Mouse (Mus musculus) adrenal gland, adult 8-10 months (tissue): ENCODE results near the gene Lcn2. TPM values are rescaled to one million over a fixed set of nuclear protein-coding genes. Genes with fewer than 3 reads are reported as not detected.

Experiments
- DNase-seq: peaks from one replicate; pipeline ENCODE4 v3.0.0; 2022
- total RNA-seq, 4 experiments: library from RNA; stranded (reverse); gene quantifications; 2 replicates each; pipeline ENCODE4 v1.2.4; 2022

Lcn2 gene
- 1 to 10 TPM in 2 of 4 experiments, under 1 TPM in 2; 0.32 to 3.7 (median 1.3) TPM for total RNA-seq

GRCm38 (mm10) chr2:32387706-32388490 is at the start of gene Lcn2:
Gene Lcn2 (minus strand): TSS chr2:32388252.
- no peak for DNase-seq

GRCm38 (mm10) chr2:32437612-32438166 is 49.6 kb upstream of the Lcn2 start:
- DNase-seq = no peak

- DNase-seq = no peak
Observed at GRCm38 (mm10) chr2:32436686-32437372, 48.8 kb upstream of the Lcn2 start.

- DNase-seq = peak; percentile 62
Observed at GRCm38 (mm10) chr2:32430701-32431676, 42.9 kb upstream of the Lcn2 start.

- DNase-seq = no peak
Observed at GRCm38 (mm10) chr2:32429215-32429891, 41.3 kb upstream of the Lcn2 start.

GRCm38 (mm10) chr2:32428262-32428722 is 40.2 kb upstream of the Lcn2 start:
- DNase-seq = no peak

GRCm38 (mm10) chr2:32427720-32428119 is 39.7 kb upstream of the Lcn2 start:
- no peak for DNase-seq

- no peak for DNase-seq
Observed at GRCm38 (mm10) chr2:32426141-32426540, 38.1 kb upstream of the Lcn2 start.

- DNase-seq = no peak
Observed at GRCm38 (mm10) chr2:32425568-32425967, 37.5 kb upstream of the Lcn2 start.

GRCm38 (mm10) chr2:32424796-32425195 is 36.7 kb upstream of the Lcn2 start:
- no peak for DNase-seq

GRCm38 (mm10) chr2:32423481-32424331 is 35.7 kb upstream of the Lcn2 start:
- peak; percentile 83 for DNase-seq

- no peak for DNase-seq
Observed at GRCm38 (mm10) chr2:32421851-32422251, 33.8 kb upstream of the Lcn2 start.

GRCm38 (mm10) chr2:32420647-32421046 is 32.6 kb upstream of the Lcn2 start:
- no peak for DNase-seq

GRCm38 (mm10) chr2:32420066-32420608 is 32.1 kb upstream of the Lcn2 start:
- DNase-seq = no peak

- peak; percentile 89 for DNase-seq
Observed at GRCm38 (mm10) chr2:32419359-32419758, 31.3 kb upstream of the Lcn2 start.

- peak; percentile 73 for DNase-seq
Observed at GRCm38 (mm10) chr2:32418430-32419151, 30.5 kb upstream of the Lcn2 start.

GRCm38 (mm10) chr2:32417486-32417885 is 29.4 kb upstream of the Lcn2 start:
- DNase-seq = no peak

- no peak for DNase-seq
Observed at GRCm38 (mm10) chr2:32416556-32416955, 28.5 kb upstream of the Lcn2 start.

GRCm38 (mm10) chr2:32415801-32416200 is 27.7 kb upstream of the Lcn2 start:
- no peak for DNase-seq

GRCm38 (mm10) chr2:32413936-32414335 is 25.9 kb upstream of the Lcn2 start:
- DNase-seq = no peak
